Mouse (Mus musculus) hindbrain, embryonic 10.5 days (tissue): ENCODE measurements around the gene Rpl12. TPM values are rescaled to one million over a fixed set of nuclear protein-coding genes. Genes with fewer than 3 reads are reported as not detected.

Source experiments
- DNase-seq: peaks from one replicate; pipeline ENCODE4 v3.0.0-alpha.2; 2017; ENCODE audit warnings: low spot score
- H3K27ac ChIP-seq: fragments of 300-500 bp; sonication (generic); 2 replicates; pipeline ENCODE4 v1.5.1; 2016; ENCODE audit warnings: mild to moderate bottlenecking, moderate library complexity
- H3K27me3 ChIP-seq: fragments of 300-500 bp; sonication (generic); 2 replicates; pipeline ENCODE4 v1.6.1; 2016; ENCODE audit warnings: mild to moderate bottlenecking; ENCODE audit not compliant: poor library complexity, insufficient read depth, severe bottlenecking
- H3K36me3 ChIP-seq: fragments of 300-500 bp; sonication (generic); 2 replicates; pipeline ENCODE4 v1.6.1; 2016; ENCODE audit warnings: mild to moderate bottlenecking, moderate library complexity
- H3K4me1 ChIP-seq: fragments of 300-500 bp; sonication (generic); replicated peaks from 2 replicates; pipeline ENCODE4 v1.6.1; 2016; ENCODE audit warnings: mild to moderate bottlenecking
- H3K4me3 ChIP-seq: fragments of 300-500 bp; sonication (generic); 2 replicates; pipeline ENCODE4 v1.5.1; 2016; ENCODE audit warnings: mild to moderate bottlenecking, moderate library complexity
- H3K9me3 ChIP-seq: fragments of 300-500 bp; sonication (generic); 2 replicates; pipeline ENCODE4 v1.6.1; 2016; ENCODE audit warnings: mild to moderate bottlenecking, moderate library complexity
- WGBS: fragments of 180-500 bp; shearing (Covaris S2); methylation state at CpG from one replicate; pipeline ENCODE4 v1.1.7; 2016; 5-methylcytosine and 5-hydroxymethylcytosine counted together
- polyA plus RNA-seq: library from polyadenylated mRNA; unstranded; fragments of >200 nt; fragmentation: Nextera tagmentation; extraction: Ambion mirVana; gene quantifications from 2 replicates; pipeline ENCODE4 v1.2.1, GENCODE M21; 2016

Gene Rpl12
- polyA plus RNA-seq, 1 experiment from 2014 or later: 131 TPM

DNA sequence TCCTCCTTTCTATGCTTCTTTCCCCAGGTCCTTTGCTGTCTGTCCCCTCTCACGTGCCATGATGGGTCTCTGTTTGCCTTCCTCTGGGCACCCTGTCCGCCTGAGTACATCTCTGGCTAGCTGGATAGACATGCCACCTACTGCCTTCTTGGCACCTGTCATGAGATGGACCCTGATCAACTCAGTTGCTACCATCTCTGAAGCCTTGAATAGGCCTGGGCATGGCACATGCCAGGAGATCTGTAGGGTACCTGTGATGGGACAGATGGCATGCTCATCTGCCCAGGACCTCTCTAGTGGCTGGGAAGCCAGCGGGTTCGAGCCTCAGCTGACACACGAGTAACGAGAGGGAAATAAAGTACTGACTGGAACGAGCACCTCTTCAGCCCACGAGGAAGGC, 12.9 kb downstream of the Rpl12 start:
- Histone ChIP-seq H3K36me3 (peaks cover 40% of the 10 kb centered on the region), H3K9me3 (no peaks in the 10 kb centered on the region), H3K27me3 (no peaks in the 10 kb centered on the region), H3K4me1 (peaks cover 15% of the 10 kb centered on the region; the same call in 1 of the 2 replicates), H3K4me3 (no peak overlapping the region), H3K27ac (no peak overlapping the region)
- 91% methylated on average over 8 of the region's 8 CpGs for WGBS
- DNase-seq: no peak

DNA sequence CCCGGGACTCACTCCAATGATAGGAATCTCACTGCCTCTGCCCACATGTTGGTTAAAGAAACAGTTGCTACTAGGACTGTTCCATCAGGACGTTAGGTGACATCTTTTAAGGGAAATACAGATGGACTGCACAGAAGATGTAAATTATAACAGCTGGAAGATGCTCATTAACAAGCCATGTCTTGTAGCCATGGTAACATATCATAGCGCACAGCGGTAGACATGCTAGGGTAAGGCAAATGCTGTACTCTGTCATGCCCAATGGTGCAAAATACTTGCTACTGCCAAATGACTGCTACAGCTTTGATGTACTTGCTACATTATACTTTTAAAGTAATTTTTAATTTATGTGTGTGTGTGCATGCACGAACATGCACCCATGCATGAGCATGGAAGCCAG, 15.8 kb downstream of the Rpl12 start:
- 84% methylated on average over 5 of the region's 5 CpGs for WGBS
- peaks cover 32% of the 10 kb centered on the region for H3K4me1 ChIP-seq
- no peak for DNase-seq

DNA sequence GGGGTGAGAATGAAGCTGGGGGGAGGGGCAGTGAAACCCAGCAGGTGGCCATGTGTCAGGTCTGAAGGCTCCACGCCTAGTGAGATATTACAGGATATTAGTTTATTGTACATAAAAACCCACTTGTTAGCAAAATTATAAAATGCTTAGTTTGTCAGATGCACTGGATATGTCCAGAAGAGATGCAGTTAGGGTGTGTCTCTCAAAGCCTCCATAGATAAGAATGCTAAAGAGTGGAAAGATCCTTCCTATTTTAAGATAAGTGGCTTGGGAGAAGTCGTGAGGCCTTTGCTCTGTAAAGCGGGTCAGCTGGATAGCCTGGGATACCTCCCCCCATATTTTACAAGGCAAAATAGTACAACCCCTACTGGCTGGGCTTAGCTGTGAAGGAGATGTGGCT, 17.3 kb downstream of the Rpl12 start:
- no peak overlapping the region for H3K4me3 ChIP-seq
- no peaks in the 10 kb centered on the region for H3K9me3 ChIP-seq
- H3K27ac ChIP-seq: no peak overlapping the region
- no peak for DNase-seq
- H3K4me1 ChIP-seq: peaks cover 41% of the 10 kb centered on the region
- peaks cover 27% of the 10 kb centered on the region for H3K36me3 ChIP-seq
- no peaks in the 10 kb centered on the region for H3K27me3 ChIP-seq
- WGBS: 79% methylated on average over 3 of the region's 3 CpGs

More for the DNA sequence above, 15.8 kb downstream of the Rpl12 start:
- peaks cover 40% of the 10 kb centered on the region for H3K36me3 ChIP-seq
- no peaks in the 10 kb centered on the region for H3K27me3 ChIP-seq
- no peak overlapping the region for H3K27ac ChIP-seq
- no peaks in the 10 kb centered on the region for H3K9me3 ChIP-seq
- no peak overlapping the region for H3K4me3 ChIP-seq

DNA sequence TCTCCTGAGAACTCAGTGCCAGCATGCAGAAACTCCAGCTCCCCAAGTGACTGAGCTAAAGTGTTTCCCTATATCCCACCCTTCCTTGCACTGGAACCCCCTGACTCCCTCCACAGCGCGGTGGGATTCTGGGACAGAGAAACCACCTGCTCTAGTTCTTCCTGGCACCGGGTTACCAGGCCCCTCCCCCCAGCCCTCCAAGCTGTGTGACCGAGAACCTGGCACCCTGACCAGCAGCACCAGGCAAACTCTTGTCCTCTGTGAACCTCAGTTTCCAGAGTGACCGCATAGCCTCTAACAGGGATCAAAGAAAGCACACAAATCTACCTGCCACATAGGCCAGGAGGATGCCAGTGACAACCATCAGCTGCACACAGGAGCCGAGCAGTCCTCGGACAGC, 18.3 kb downstream of the Rpl12 start:
- WGBS: 89% methylated on average over 7 of the region's 7 CpGs
- no peak for DNase-seq
- Histone ChIP-seq H3K9me3 (no peaks in the 10 kb centered on the region), H3K36me3 (peaks cover 17% of the 10 kb centered on the region), H3K27ac (no peak overlapping the region), H3K4me1 (peaks cover 41% of the 10 kb centered on the region), H3K27me3 (no peaks in the 10 kb centered on the region), H3K4me3 (no peak overlapping the region)

DNA sequence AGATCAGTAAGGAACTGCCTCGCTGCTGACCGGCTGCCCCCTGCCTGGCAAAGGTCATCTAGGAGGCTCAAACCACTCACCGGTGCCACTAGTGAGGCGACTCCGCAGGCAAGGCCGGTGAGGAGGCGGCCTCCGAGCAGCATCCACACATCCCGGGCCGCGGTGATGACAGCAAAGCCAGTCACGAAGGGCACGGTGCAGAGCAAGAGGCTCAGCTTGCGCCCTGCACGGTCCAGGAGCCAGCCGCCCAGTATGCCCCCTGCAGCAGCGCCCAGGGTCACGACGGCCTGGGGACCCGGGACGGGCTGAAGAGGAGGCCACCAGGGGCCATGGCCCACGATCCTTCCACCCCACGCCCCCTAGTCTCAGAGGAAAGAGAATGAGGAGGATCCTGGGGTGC, 19.9 kb downstream of the Rpl12 start:
- 1% methylated on average over 23 of the region's 23 CpGs for WGBS
- DNase-seq: peak; percentile 37
- peaks cover under 1% of the 10 kb centered on the region; the same call in 1 of the 2 replicates for H3K36me3 ChIP-seq
- H3K4me3 ChIP-seq: peak overlapping the region; percentile 87
- H3K27me3 ChIP-seq: no peaks in the 10 kb centered on the region
- H3K4me1 ChIP-seq: peaks cover 42% of the 10 kb centered on the region
- H3K9me3 ChIP-seq: no peaks in the 10 kb centered on the region
- peak overlapping the region; percentile 89 for H3K27ac ChIP-seq

DNA sequence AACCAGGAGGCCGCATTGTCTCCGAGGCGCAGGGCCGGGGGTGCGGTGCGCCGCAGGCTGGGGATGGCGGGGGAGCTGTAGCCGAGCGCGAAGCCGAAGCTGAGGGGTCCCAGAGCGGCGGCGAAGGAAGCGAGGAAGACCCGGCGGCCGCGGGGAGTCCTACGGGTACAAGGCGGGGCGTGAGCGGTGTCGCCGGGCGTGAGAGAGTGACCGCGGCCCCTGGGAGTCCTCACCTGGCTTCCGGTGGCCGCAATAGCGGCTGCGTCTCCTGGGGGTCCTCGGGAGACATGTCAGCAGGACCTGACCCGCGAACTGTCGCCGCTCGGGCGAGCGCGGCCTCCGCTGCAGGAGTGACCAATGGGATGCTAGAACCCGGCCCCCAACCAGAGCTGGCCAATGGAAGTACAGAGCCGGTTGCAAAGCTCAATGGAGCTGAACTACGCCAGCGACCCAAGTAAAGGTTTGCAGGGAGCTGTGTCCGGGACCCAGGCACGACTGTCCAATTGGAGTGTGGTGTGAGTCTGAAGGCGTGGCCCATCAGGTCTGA, 20.4 kb downstream of the Rpl12 start, which contains the start of gene Slc2a8:
Gene Slc2a8, minus strand, starts transcription at position 359 of the 547 bp plus-strand sequence.
- no peaks in the 10 kb centered on the region for H3K9me3 ChIP-seq
- WGBS: under 1% methylated on average over 50 of the region's 50 CpGs
- peak within 1 kb of the TSS; percentile 89 for H3K27ac ChIP-seq
- peaks cover 37% of the 10 kb centered on the region for H3K4me1 ChIP-seq
- DNase-seq: peak; percentile 95
- no peaks in the 10 kb centered on the region for H3K36me3 ChIP-seq
- H3K4me3 ChIP-seq: peak within 1 kb of the TSS; percentile 87
- H3K27me3 ChIP-seq: no peaks in the 10 kb centered on the region

DNA sequence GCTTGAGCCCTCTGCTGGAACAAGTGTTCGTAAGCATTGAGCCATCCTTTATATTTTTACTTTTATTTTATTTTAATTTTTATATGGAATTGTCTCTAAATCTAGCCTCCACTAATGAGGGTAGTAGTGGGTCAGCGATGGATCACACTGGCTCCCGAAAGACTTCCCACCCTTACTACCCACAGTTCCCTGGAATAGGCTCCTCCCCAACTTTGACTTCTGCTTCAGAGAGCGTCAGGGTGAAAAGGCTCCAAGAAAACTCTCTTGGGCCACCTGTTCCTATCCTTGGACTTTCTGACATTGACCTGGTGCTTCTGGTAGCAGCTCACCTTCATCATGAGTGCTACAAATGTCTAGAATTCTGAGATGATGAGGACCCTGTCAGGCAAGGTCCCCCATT, 21.3 kb downstream of the Rpl12 start:
- no peaks in the 10 kb centered on the region for H3K27me3 ChIP-seq
- H3K4me3 ChIP-seq: peak overlapping the region; percentile 87
- peaks cover 35% of the 10 kb centered on the region for H3K4me1 ChIP-seq
- DNase-seq: no peak
- H3K9me3 ChIP-seq: no peaks in the 10 kb centered on the region
- WGBS: 4% methylated on average over 4 of the region's 4 CpGs
- H3K36me3 ChIP-seq: no peaks in the 10 kb centered on the region
- peak overlapping the region; percentile 69 for H3K27ac ChIP-seq

DNA sequence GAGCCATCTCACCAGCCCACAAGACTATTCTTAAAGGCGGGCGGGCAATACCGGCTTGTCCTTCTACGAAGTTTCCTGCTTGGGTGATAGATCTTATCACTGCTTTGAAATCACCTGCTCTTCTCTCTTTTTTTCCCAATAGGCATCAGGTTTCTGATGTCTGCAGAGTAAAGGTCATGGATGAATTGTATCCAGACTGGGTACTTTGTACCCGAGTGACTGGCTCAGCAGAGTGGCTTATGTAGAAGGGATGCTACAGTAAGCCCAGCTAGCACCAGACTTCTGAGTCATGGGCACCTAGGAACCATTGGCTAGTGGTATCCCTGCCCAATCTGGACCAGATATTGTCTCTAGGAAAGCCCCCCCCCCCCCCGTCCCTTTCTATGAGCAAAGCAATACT, 22.3 kb downstream of the Rpl12 start:
- Histone ChIP-seq H3K9me3 (no peaks in the 10 kb centered on the region), H3K4me1 (peaks cover 31% of the 10 kb centered on the region), H3K27me3 (no peaks in the 10 kb centered on the region), H3K4me3 (no peak overlapping the region), H3K27ac (no peak overlapping the region), H3K36me3 (no peaks in the 10 kb centered on the region)
- no peak for DNase-seq
- WGBS: 58% methylated on average over 6 of the region's 6 CpGs

DNA sequence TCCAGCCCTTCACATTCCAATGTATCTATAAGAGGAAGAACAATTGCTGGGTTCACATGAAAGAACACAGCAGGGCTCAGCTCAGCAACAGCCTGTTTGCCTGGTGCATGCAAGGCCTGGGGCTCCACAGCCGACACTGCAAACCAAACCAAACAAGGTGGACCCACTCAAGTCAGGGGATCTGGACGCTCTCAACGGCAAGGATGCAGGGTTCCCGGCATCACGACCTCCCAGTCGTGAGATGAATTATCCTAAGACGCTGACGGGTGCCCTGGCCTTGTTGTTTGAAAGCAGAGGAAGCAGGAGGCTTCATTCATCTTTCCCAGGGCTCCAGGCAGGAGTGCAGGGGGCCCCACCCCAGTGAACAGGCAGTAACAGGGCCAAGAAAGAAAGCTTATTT, 24.5 kb downstream of the Rpl12 start:
- Histone ChIP-seq H3K4me1 (peaks cover 23% of the 10 kb centered on the region), H3K4me3 (no peak overlapping the region), H3K27ac (no peak overlapping the region), H3K9me3 (no peaks in the 10 kb centered on the region), H3K27me3 (no peaks in the 10 kb centered on the region), H3K36me3 (no peaks in the 10 kb centered on the region)
- 67% methylated on average over 8 of the region's 8 CpGs for WGBS
- DNase-seq: no peak

DNA sequence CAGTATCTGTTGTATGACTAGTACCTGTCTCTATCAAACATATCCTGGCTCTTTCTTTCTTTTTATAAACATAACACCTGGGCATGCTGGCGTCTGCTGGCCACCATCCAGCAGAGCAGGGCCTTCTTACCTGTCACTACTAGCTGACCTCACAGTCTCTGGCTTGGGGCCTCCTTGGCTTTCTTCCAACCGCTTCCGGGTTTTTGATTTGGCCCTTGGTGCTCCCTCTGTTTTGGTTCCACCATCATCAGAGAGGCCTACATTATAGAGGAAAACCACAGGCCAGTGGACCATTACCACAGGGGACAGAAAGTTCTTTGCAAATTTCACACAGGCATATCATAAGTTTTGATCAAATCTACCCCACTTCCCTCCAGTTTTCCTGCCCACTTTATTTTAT, 28.0 kb downstream of the Rpl12 start:
- Histone ChIP-seq H3K27ac (no peak overlapping the region), H3K4me1 (peaks cover 3% of the 10 kb centered on the region; the same call in 1 of the 2 replicates), H3K36me3 (no peaks in the 10 kb centered on the region), H3K27me3 (no peaks in the 10 kb centered on the region), H3K4me3 (no peak overlapping the region), H3K9me3 (no peaks in the 10 kb centered on the region)
- no peak for DNase-seq
- WGBS: 78% methylated on average over 3 of the region's 3 CpGs

DNA sequence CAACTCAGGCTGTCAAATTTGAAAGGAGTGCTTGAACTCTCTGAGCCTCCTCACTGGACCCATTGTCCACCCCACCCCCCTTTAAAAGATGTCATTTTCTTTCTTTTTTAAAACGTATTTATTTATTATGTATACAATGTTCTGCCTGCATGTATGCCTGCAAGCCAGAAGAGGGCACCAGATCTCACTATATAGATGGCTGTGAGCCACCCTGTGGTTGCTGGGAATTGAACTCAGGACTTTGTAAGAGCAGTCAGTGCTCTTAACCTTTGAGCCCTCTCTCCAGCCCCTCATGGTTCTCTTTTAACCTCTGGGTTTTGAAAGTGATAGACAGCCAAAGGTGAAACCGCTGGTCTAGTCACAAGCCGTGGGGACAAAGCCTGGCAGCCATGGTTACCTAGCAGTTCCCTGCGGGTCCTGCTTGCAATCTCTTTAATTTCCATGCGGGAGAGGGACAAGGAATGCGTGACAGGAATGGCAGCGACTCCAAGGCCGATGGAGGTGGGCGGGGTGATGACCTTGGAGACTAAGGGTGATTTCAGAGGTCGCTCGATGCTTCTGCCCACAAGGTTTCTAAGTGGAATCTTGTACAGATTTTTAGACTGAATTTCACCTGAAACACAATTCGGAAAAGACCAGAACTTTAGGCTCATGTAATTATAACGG, 28.9 kb downstream of the Rpl12 start:
- H3K27ac ChIP-seq: no peak overlapping the region
- no peaks in the 10 kb centered on the region for H3K27me3 ChIP-seq
- WGBS: 52% methylated on average over 13 of the region's 13 CpGs
- no peak overlapping the region for H3K4me3 ChIP-seq
- H3K4me1 ChIP-seq: peaks cover 3% of the 10 kb centered on the region; the same call in 1 of the 2 replicates
- H3K9me3 ChIP-seq: no peaks in the 10 kb centered on the region
- no peaks in the 10 kb centered on the region for H3K36me3 ChIP-seq
- DNase-seq: no peak

DNA sequence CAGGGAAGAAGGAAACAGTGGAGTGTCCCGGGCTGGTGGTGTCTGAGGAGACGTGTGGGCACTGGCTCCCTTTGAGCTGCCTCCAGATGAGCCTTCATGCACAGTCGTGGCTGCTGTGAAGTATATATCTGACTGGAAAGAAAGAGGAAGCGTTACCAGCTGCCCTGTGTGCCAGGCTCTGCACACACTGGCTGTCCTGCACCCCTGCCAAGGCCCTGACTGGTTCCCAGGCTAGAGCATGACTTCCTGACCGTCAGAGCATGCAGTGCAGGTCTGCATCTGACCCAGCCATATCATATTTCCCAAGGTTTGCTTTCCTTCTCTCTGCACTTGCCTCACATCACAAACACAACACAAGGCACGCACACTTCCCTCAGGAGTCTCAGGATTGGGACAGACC, 30.8 kb downstream of the Rpl12 start:
- Histone ChIP-seq H3K27me3 (no peaks in the 10 kb centered on the region), H3K4me3 (no peak overlapping the region), H3K36me3 (no peaks in the 10 kb centered on the region), H3K9me3 (no peaks in the 10 kb centered on the region), H3K27ac (no peak overlapping the region), H3K4me1 (no peaks in the 10 kb centered on the region)
- no peak for DNase-seq
- 71% methylated on average over 6 of the region's 6 CpGs for WGBS

DNA sequence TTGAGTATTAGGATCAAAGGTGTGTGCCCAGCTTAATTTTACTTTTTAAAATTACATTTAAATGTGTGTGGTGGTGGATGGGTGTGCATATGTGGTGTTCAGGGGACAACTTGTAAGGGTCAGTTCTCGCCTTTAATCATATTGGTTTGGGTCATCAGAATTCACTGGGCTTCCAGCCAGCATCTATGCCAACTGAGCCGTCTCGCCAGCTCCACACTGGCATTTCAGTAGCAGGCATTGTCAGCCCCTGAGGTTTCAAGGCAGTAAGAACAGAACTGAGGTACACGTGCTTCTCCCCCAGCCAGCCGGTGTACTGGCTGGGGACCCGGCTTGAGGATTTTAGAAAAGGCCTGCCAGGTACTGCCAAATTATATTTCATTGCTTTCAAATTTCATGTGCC, 35.7 kb downstream of the Rpl12 start:
- no peaks in the 10 kb centered on the region for H3K9me3 ChIP-seq
- H3K4me1 ChIP-seq: no peaks in the 10 kb centered on the region
- no peak overlapping the region for H3K4me3 ChIP-seq
- DNase-seq: no peak
- WGBS: 72% methylated on average over 6 of the region's 6 CpGs
- H3K27me3 ChIP-seq: no peaks in the 10 kb centered on the region
- no peaks in the 10 kb centered on the region for H3K36me3 ChIP-seq
- no peak overlapping the region for H3K27ac ChIP-seq
